Mouse (Mus musculus) lung, adult 2 months (tissue): ENCODE results near the gene E130208F15Rik.

Source experiments
- CTCF ChIP-seq: fragments of 200-500 bp; IDR thresholded peaks from 2 replicates; pipeline ENCODE4 v1.5.1; 2011; ENCODE audit warnings: mild to moderate bottlenecking, low read length, control low read depth; ENCODE audit not compliant: insufficient read depth
- POLR2A ChIP-seq: fragments of 200-500 bp; IDR thresholded peaks from 2 replicates; pipeline ENCODE4 v1.6.1; 2011; ENCODE audit warnings: low read depth, mild to moderate bottlenecking, control low read depth, low read length, borderline replicate concordance; ENCODE audit errors: extremely low read depth

DNA sequence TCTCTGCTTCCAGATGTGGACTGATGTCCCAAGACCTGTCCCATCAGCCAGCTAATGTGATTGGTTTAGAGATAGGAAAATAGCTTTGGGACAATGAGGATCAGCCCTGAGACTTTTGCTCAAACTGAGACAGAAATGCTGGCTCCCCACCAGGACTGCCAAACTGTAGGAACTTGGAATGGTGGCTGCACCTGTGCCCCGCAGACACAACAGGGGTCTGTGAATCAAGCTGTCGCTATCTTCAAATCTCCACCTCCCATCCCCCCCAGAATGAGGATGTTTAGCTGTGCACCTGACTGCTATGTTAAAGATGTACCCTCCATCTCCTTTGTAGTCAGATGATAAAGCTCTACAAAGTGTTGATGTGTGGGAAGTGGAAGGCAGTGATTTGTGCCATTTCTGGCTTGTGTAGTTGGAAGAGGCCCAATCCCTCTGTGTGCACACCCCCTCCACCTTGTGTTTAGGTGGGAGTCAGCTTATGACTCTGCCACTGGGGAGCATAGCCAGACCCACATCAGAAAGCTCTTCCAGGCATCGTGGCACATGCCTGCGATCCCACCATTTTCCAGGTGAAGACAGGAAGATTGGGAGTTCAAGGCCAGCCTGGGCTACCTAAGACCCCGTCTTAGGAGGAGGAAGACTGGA is 2.9 kb downstream of the E130208F15Rik start:
- no peak for TF ChIP-seq CTCF
- no peak for TF ChIP-seq POLR2A
